Mouse (Mus musculus): ENCODE measurements around the gene Cdk20. TPM values are rescaled to one million over a fixed set of nuclear protein-coding genes. Genes with fewer than 3 reads are reported as not detected.
A peak's percentile ranks its signal among the peaks of the same experiment; 100 is the strongest.

Cdk20 gene
- total and polyA plus RNA-seq, 2 experiments: 4.0 to 15.7 TPM

DNA sequence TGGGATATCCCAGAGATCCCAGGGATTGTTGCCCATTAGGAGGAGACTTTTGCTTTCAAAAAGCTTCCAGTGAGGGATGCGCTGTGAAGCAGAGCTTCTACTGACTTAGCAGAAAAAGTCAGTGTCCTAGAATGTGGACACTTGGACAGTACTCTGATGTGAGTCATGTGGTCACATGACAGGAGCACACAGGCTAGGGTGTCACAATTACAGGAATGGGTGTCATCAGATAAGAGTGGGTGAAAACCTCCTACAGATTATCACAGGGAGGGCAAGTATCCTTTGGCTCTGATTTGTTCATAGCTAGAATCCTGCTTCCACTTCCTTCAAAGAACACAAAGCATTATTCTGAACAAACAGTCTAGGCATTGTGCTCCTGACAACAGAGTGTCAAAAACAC, 34.0 kb upstream of the Cdk20 start:
- Histone ChIP-seq H3K27me3 (ENCODE audit: control insufficient read depth, insufficient read depth, low read length) (no peaks in the 10 kb centered on the region), H3K9ac (ENCODE audit: low read depth, low read length) (no peak overlapping the region), H3K27ac (replicated peaks; ENCODE audit: insufficient read depth, low read depth, low read length) (peak overlapping the region; percentile 73), H3K4me3 (ENCODE audit: insufficient read depth, low read depth, low read length) (no peak overlapping the region), H3K4me1 (ENCODE audit: control insufficient read depth, insufficient read depth, low read length) (peaks cover 25% of the 10 kb centered on the region), H3K79me2 (ENCODE audit: control insufficient read depth, insufficient read depth, low read length) (no peaks in the 10 kb centered on the region), H3K36me3 (ENCODE audit: control insufficient read depth, insufficient read depth, low read length) (no peaks in the 10 kb centered on the region)
- 33% methylated on average over 1 of the region's 1 CpGs for WGBS
- peak; percentile 85 for DNase-seq (ENCODE audit: extremely low read depth, low read depth, low spot score)
- TF ChIP-seq POLR2A (IDR thresholded peaks at IDR 0.05; ENCODE audit: extremely low read depth, insufficient read depth, low read length) (no peak), CTCF (IDR thresholded peaks at IDR 0.05; ENCODE audit: low read depth, low read length) (no peak)

DNA sequence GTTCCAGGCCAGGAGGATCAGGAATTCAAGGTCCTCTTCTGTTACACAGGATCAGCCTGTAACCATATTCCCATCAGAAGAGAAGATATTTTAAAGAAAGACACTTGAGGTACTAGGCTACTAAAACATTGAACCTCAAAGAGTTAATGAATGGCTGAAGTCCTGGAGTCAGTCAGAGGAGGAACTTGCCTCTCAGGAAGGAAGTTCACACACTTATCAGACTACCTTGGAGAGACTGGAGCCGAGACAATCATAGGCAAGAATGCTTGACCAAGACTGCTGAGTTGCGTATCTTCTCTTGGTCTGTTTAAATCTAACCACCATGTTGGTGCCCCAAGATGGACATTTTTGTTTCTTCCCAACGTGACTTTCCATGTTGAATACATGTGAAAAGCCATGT, 32.2 kb upstream of the Cdk20 start:
- Histone ChIP-seq H3K79me2 (ENCODE audit: control insufficient read depth, insufficient read depth, low read length) (no peaks in the 10 kb centered on the region), H3K4me1 (ENCODE audit: control insufficient read depth, insufficient read depth, low read length) (peaks cover 30% of the 10 kb centered on the region), H3K4me3 (ENCODE audit: insufficient read depth, low read depth, low read length) (no peak overlapping the region), H3K36me3 (ENCODE audit: control insufficient read depth, insufficient read depth, low read length) (no peaks in the 10 kb centered on the region), H3K27ac (replicated peaks; ENCODE audit: insufficient read depth, low read depth, low read length) (peak overlapping the region; percentile 89), H3K27me3 (ENCODE audit: control insufficient read depth, insufficient read depth, low read length) (no peaks in the 10 kb centered on the region), H3K9ac (ENCODE audit: low read depth, low read length) (no peak overlapping the region)
- WGBS: 82% methylated on average over 3 of the region's 3 CpGs
- TF ChIP-seq CTCF (IDR thresholded peaks at IDR 0.05; ENCODE audit: low read depth, low read length) (no peak), POLR2A (IDR thresholded peaks at IDR 0.05; ENCODE audit: extremely low read depth, insufficient read depth, low read length) (no peak)
- DNase-seq (ENCODE audit: extremely low read depth, low read depth, low spot score): no peak

DNA sequence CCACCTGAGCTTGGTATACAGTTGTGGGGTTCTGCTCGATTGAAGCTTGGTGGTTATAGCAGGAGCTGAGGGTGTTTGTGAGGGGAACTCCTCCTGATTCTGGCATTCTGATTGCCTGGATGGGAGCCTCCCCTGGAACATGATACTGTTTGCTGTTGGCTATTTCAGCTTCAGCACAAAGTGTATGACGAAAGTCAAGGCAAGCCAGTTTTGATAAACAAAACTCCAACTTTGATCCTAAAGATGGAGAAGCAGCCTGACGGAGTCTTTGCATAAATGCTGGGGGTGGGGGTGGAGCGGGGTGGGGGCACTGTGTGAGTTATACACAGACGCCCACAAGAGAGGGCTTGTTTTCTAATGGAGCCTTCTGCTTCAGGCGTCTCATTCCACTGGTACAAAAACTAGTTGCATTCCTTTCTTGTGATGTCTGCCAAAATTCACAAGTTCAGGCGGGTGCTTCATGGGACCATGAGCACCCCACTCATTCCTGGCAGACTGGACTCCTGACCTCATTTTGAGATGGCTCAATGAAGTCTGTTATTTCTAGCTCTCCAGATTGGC, 31.2 kb upstream of the Cdk20 start:
- WGBS: 11% methylated on average over 7 of the region's 7 CpGs
- H3K9ac ChIP-seq (ENCODE audit: low read depth, low read length): peak overlapping the region; percentile 43
- peak; percentile 97 for DNase-seq (ENCODE audit: extremely low read depth, low read depth, low spot score)
- H3K4me3 ChIP-seq (ENCODE audit: insufficient read depth, low read depth, low read length): no peak overlapping the region
- no peaks in the 10 kb centered on the region for H3K79me2 ChIP-seq (ENCODE audit: control insufficient read depth, insufficient read depth, low read length)
- peaks cover 30% of the 10 kb centered on the region for H3K4me1 ChIP-seq (ENCODE audit: control insufficient read depth, insufficient read depth, low read length)
- TF ChIP-seq POLR2A (IDR thresholded peaks at IDR 0.05; ENCODE audit: extremely low read depth, insufficient read depth, low read length): 0 out of 2 replicates have a peak, but pooled peaks have one; percentile 9
- TF ChIP-seq CTCF (IDR thresholded peaks at IDR 0.05; ENCODE audit: low read depth, low read length): no peak
- no peaks in the 10 kb centered on the region for H3K27me3 ChIP-seq (ENCODE audit: control insufficient read depth, insufficient read depth, low read length)
- peak overlapping the region; percentile 89 for H3K27ac ChIP-seq (replicated peaks; ENCODE audit: insufficient read depth, low read depth, low read length)
- H3K36me3 ChIP-seq (ENCODE audit: control insufficient read depth, insufficient read depth, low read length): no peaks in the 10 kb centered on the region

DNA sequence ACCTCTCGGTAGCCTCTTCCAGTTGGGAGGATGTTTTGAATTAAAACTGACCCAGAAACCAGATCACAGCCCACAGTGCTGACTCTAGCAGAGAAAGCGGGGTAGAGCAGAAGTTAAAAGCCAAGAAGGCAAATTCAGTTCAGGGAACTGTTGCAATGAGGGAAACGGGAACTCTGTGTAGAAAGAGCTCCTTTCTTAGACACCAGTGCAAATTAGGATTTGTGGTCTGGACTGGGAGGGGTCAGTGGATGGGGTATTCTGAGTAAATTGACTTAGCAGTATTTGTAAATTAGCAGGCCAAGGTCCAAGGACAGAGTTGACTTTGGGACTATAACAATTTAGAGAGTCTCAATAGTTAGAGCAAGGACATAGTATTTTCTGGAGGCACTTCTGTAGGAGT, 30.1 kb upstream of the Cdk20 start:
- 3% methylated on average over 3 of the region's 3 CpGs for WGBS
- peak overlapping the region; percentile 28; the same call in 1 of the 2 replicates for H3K9ac ChIP-seq (ENCODE audit: low read depth, low read length)
- peaks cover 30% of the 10 kb centered on the region for H3K4me1 ChIP-seq (ENCODE audit: control insufficient read depth, insufficient read depth, low read length)
- H3K4me3 ChIP-seq (ENCODE audit: insufficient read depth, low read depth, low read length): no peak overlapping the region
- TF ChIP-seq CTCF (IDR thresholded peaks at IDR 0.05; ENCODE audit: low read depth, low read length) (no peak), POLR2A (IDR thresholded peaks at IDR 0.05; ENCODE audit: extremely low read depth, insufficient read depth, low read length) (no peak)
- no peaks in the 10 kb centered on the region for H3K79me2 ChIP-seq (ENCODE audit: control insufficient read depth, insufficient read depth, low read length)
- H3K27ac ChIP-seq (replicated peaks; ENCODE audit: insufficient read depth, low read depth, low read length): peak overlapping the region; percentile 79
- H3K27me3 ChIP-seq (ENCODE audit: control insufficient read depth, insufficient read depth, low read length): no peaks in the 10 kb centered on the region
- DNase-seq (ENCODE audit: extremely low read depth, low read depth, low spot score): peak; percentile 85
- no peaks in the 10 kb centered on the region for H3K36me3 ChIP-seq (ENCODE audit: control insufficient read depth, insufficient read depth, low read length)

DNA sequence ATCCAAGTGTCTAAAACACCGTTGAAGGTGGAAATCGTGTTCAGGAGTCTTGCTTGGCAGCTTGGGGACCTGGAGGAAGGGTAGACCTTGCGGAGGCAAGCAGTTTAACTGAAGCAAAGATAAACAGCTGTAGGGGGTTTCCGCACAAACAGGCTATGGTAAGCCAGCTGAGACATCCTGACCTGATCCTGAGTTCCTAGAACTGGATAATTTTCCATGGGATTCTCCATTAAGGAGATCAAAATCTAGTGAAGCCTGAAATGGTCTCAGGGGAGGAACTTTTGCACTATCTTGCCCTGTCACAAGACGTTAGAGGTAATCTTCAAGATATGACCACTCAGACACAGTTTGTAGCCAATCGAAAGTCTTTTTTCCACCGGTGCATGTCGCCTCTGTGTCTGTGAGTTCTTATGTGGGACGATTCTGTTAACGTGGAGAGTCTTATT, 29.6 kb upstream of the Cdk20 start:
- 61% methylated on average over 10 of the region's 10 CpGs for WGBS
- Histone ChIP-seq H3K9ac (ENCODE audit: low read depth, low read length) (no peak overlapping the region), H3K4me3 (ENCODE audit: insufficient read depth, low read depth, low read length) (no peak overlapping the region), H3K4me1 (ENCODE audit: control insufficient read depth, insufficient read depth, low read length) (peaks cover 30% of the 10 kb centered on the region), H3K79me2 (ENCODE audit: control insufficient read depth, insufficient read depth, low read length) (no peaks in the 10 kb centered on the region), H3K36me3 (ENCODE audit: control insufficient read depth, insufficient read depth, low read length) (no peaks in the 10 kb centered on the region), H3K27ac (replicated peaks; ENCODE audit: insufficient read depth, low read depth, low read length) (peak overlapping the region; percentile 79), H3K27me3 (ENCODE audit: control insufficient read depth, insufficient read depth, low read length) (no peaks in the 10 kb centered on the region)
- TF ChIP-seq POLR2A (IDR thresholded peaks at IDR 0.05; ENCODE audit: extremely low read depth, insufficient read depth, low read length) (no peak), CTCF (IDR thresholded peaks at IDR 0.05; ENCODE audit: low read depth, low read length) (no peak)
- no peak for DNase-seq (ENCODE audit: extremely low read depth, low read depth, low spot score)

DNA sequence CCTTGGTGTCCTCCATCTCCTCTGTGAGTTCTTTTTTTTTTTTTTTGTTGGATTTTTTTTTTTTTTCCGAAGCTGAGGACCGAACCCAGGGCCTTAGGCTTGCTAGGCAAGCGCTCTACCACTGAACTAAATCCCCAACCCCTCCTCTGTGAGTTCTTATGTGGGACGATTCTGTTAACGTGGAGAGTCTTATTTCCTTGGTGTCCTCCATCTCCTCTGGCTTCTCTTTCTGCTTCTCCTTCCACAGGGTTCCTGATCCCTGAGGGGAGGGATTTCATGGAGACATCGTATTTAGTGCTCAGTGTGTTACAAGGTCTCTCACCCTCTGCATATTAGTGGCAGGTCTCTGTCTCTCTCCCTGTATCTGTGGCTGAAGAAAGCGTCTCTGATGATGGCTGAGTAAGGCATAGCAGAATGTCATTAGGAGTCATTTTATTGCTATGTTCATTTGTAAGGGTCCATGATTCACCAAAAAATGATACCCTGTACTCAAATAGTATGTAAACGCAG, 29.1 kb upstream of the Cdk20 start:
- 83% methylated on average over 8 of the region's 8 CpGs for WGBS
- Histone ChIP-seq H3K79me2 (ENCODE audit: control insufficient read depth, insufficient read depth, low read length) (no peaks in the 10 kb centered on the region), H3K4me1 (ENCODE audit: control insufficient read depth, insufficient read depth, low read length) (peaks cover 30% of the 10 kb centered on the region)

More for the DNA sequence above, 29.1 kb upstream of the Cdk20 start:
- no peak overlapping the region for H3K4me3 ChIP-seq (ENCODE audit: insufficient read depth, low read depth, low read length)
- H3K9ac ChIP-seq (ENCODE audit: low read depth, low read length): no peak overlapping the region
- H3K27ac ChIP-seq (replicated peaks; ENCODE audit: insufficient read depth, low read depth, low read length): peak overlapping the region; percentile 79
- DNase-seq (ENCODE audit: extremely low read depth, low read depth, low spot score): no peak
- no peaks in the 10 kb centered on the region for H3K27me3 ChIP-seq (ENCODE audit: control insufficient read depth, insufficient read depth, low read length)
- no peaks in the 10 kb centered on the region for H3K36me3 ChIP-seq (ENCODE audit: control insufficient read depth, insufficient read depth, low read length)
- TF ChIP-seq CTCF (IDR thresholded peaks at IDR 0.05; ENCODE audit: low read depth, low read length): no peak
- TF ChIP-seq POLR2A (IDR thresholded peaks at IDR 0.05; ENCODE audit: extremely low read depth, insufficient read depth, low read length): no peak

Data from liver, adult 2 months (tissue).